Mouse (Mus musculus) cortical plate, adult 2 months (tissue): ENCODE data around the gene Slain2.

Experiments
- CTCF ChIP-seq: fragments of 200-500 bp; IDR thresholded peaks from 2 replicates; pipeline ENCODE4 v1.5.1; 2011; ENCODE audit warnings: mild to moderate bottlenecking, control low read depth, low read length; ENCODE audit not compliant: insufficient read depth; ENCODE audit errors: extremely low read depth
- POLR2A ChIP-seq: fragments of 200-500 bp; IDR thresholded peaks from 2 replicates; pipeline ENCODE4 v1.6.1; 2011; ENCODE audit warnings: mild to moderate bottlenecking, low read length, control low read depth; ENCODE audit not compliant: insufficient read depth; ENCODE audit errors: extremely low read depth

DNA sequence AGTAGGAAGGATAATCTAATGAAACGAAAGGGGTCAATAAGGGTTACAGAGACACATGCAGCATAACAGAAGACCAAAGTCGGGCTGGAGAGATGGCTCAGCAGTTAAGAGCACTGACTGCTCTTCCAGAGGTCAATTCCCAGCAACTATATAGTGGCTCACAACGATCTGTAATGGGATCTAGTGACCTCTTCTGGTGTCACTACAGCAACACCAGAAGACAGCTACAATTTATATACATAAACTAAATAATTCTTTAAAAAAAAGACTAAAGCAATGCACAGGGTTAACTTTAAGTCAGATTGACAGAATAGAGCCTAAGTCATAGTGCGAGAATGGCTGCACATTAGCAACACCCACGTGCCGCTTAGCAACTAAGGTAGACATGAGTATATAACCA is 46.0 kb downstream of the Slain2 start:
- TF ChIP-seq CTCF (no peak), POLR2A (no peak)
